Mouse (Mus musculus) lung, postnatal 0 days (tissue): ENCODE measurements around the gene Hemk1. TPM values are rescaled to one million over a fixed set of nuclear protein-coding genes. Genes with fewer than 3 reads are reported as not detected.

Experiments used
- ATAC-seq: fragments of 200-750 bp; cut with Nextera tagmentation; 2 replicates; pipeline ENCODE4 v1.8.0; 2017; ENCODE audit warnings: moderate library complexity
- DNase-seq: peaks from one replicate; pipeline ENCODE4 v3.0.0-alpha.2; 2016; ENCODE audit warnings: low spot score
- H3K27ac ChIP-seq: fragments of 300-500 bp; sonication (generic); 2 replicates; pipeline ENCODE4 v1.5.1; 2014; ENCODE audit warnings: antibody characterized with exemption, mild to moderate bottlenecking, low read length, mixed read lengths
- H3K27me3 ChIP-seq: fragments of 300-500 bp; sonication (generic); replicated peaks from 2 replicates; pipeline ENCODE4 v1.6.1; 2014; ENCODE audit warnings: low read length, mixed read lengths; ENCODE audit not compliant: insufficient read depth
- H3K36me3 ChIP-seq: fragments of 300-500 bp; sonication (generic); 2 replicates; pipeline ENCODE4 v1.6.1; 2014; ENCODE audit warnings: low read length, mixed read lengths; ENCODE audit not compliant: insufficient read depth
- H3K4me1 ChIP-seq: fragments of 300-500 bp; sonication (generic); 2 replicates; pipeline ENCODE4 v1.6.1; 2014; ENCODE audit warnings: antibody characterized with exemption, low read depth, low read length, mixed read lengths; ENCODE audit not compliant: insufficient read depth
- H3K4me2 ChIP-seq: fragments of 300-500 bp; sonication (generic); replicated peaks from 2 replicates; pipeline ENCODE4 v1.6.1; 2014; ENCODE audit warnings: low read depth, mild to moderate bottlenecking, low read length, moderate library complexity, mixed read lengths
- H3K4me3 ChIP-seq: fragments of 300-500 bp; sonication (generic); 2 replicates; pipeline ENCODE4 v1.5.1; 2014; ENCODE audit warnings: low read depth, low read length
- H3K9ac ChIP-seq: fragments of 300-500 bp; sonication (generic); replicated peaks from 2 replicates; pipeline ENCODE4 v1.6.1; 2014; ENCODE audit warnings: low read depth, mild to moderate bottlenecking
- H3K9me3 ChIP-seq: fragments of 300-500 bp; sonication (generic); 2 replicates; pipeline ENCODE4 v1.6.1; 2016; ENCODE audit warnings: low read length, mixed read lengths
- CTCF ChIP-seq: IDR thresholded peaks from 2 replicates; pipeline ENCODE4 v1.5.1; 2016; ENCODE audit warnings: antibody characterized with exemption, mild to moderate bottlenecking
- EP300 ChIP-seq: IDR thresholded peaks from 2 replicates; pipeline ENCODE4 v1.6.1; 2016; ENCODE audit warnings: antibody characterized with exemption, mild to moderate bottlenecking, control low read depth
- WGBS: fragments of 180-500 bp; shearing (Covaris S2); extraction: QIAGEN DNeasy Blood & Tissue Kit; methylation state at CpG from one replicate; pipeline ENCODE4 v1.1.7; 2014; 5-methylcytosine and 5-hydroxymethylcytosine counted together
- polyA plus RNA-seq: library from polyadenylated mRNA; unstranded; fragments of >200 nt; fragmentation: Nextera tagmentation; extraction: Ambion mirVana; gene quantifications from 2 replicates; pipeline ENCODE4 v1.2.1, GENCODE M21; 2015

The Hemk1 gene
- polyA plus RNA-seq, 1 experiment from 2014 or later: 5.9 TPM

DNA sequence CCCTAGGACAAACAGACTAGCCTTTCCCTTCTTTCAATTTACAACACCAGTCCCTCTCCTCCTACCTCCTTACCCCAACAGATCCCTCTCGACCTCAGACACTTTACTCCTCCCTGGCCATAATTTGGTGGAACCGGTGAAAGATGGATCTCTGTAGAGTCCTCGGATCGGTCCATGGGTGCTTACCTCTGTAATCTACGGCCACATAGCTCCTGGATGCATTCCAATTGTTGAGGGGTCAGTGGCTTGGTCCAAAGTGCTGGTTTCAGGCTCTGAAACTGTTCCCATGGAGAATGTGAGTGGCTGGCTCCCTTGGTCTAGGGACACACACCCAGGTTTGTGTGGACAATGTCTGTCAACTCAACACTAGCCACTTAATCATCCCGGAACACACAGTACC, 1.8 kb downstream of the Hemk1 start:
- ATAC-seq: no peak
- TF ChIP-seq EP300 (no peak), CTCF (no peak)
- no peaks in the 10 kb centered on the region for H3K27me3 ChIP-seq
- H3K27ac ChIP-seq: no peak overlapping the region
- H3K9ac ChIP-seq: no peak overlapping the region
- H3K4me3 ChIP-seq: no peak overlapping the region
- no peaks in the 10 kb centered on the region for H3K9me3 ChIP-seq
- DNase-seq: no peak
- no peak overlapping the region for H3K4me2 ChIP-seq
- peaks cover 3% of the 10 kb centered on the region; the same call in 1 of the 2 replicates for H3K4me1 ChIP-seq
- 78% methylated on average over 6 of the region's 6 CpGs for WGBS
- H3K36me3 ChIP-seq: no peaks in the 10 kb centered on the region

DNA sequence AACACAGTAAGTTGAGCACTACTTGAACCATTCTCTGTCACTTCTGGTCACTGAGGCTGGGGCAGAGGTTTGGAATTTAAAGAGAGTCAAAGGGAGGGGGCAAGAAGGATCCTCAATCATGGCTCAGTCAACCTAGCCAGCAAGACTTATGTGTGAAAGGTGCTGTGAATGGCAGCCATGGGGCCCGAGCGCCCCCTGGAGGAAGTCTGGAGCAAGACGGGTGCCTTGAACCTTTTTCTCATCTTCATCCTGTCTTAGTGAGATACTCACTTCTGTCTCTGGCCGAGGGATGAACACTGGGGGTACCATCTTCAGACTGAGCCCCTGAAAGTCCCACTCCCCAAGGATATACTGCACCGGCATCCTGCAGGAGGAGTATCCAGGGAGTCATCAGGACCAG, 2.2 kb downstream of the Hemk1 start:
- Histone ChIP-seq H3K9ac (no peak overlapping the region), H3K9me3 (no peaks in the 10 kb centered on the region), H3K27ac (no peak overlapping the region), H3K36me3 (no peaks in the 10 kb centered on the region), H3K4me1 (peaks cover 3% of the 10 kb centered on the region; the same call in 1 of the 2 replicates), H3K27me3 (no peaks in the 10 kb centered on the region), H3K4me2 (no peak overlapping the region), H3K4me3 (no peak overlapping the region)
- DNase-seq (peak; percentile 76), ATAC-seq (0 out of 2 replicates have a peak, but pooled peaks have one; percentile 14)
- WGBS: 9% methylated on average over 5 of the region's 5 CpGs
- TF ChIP-seq EP300 (peak; percentile 54; the same call in 1 of the 2 replicates), CTCF (peak; percentile 96)

- Histone ChIP-seq H3K27ac (no peak overlapping the region), H3K27me3 (no peaks in the 10 kb centered on the region), H3K4me2 (no peak overlapping the region), H3K36me3 (no peaks in the 10 kb centered on the region), H3K4me1 (peaks cover 3% of the 10 kb centered on the region; the same call in 1 of the 2 replicates), H3K9me3 (no peaks in the 10 kb centered on the region), H3K9ac (no peak overlapping the region), H3K4me3 (no peak overlapping the region)
- DNase-seq (no peak), ATAC-seq (no peak)
- TF ChIP-seq EP300 (no peak), CTCF (peak; percentile 47)
- WGBS: 85% methylated on average over 5 of the region's 5 CpGs
These were observed 3.1 kb downstream of the Hemk1 start for GRCm38 (mm10) chr9:107335046-107335445.

- H3K36me3 ChIP-seq: no peaks in the 10 kb centered on the region
- H3K9me3 ChIP-seq: no peaks in the 10 kb centered on the region
- no peaks in the 10 kb centered on the region for H3K27me3 ChIP-seq
- WGBS: 84% methylated on average over 6 of the region's 6 CpGs
- no peak for TF ChIP-seq EP300
- no peak for TF ChIP-seq CTCF
- H3K4me1 ChIP-seq: peaks cover 3% of the 10 kb centered on the region; the same call in 1 of the 2 replicates
- no peak for ATAC-seq
- DNase-seq: no peak
- no peak overlapping the region for H3K27ac ChIP-seq
- H3K4me2 ChIP-seq: no peak overlapping the region
- no peak overlapping the region for H3K9ac ChIP-seq
- no peak overlapping the region for H3K4me3 ChIP-seq
These were observed 3.8 kb downstream of the Hemk1 start for GRCm38 (mm10) chr9:107334356-107334755.

DNA sequence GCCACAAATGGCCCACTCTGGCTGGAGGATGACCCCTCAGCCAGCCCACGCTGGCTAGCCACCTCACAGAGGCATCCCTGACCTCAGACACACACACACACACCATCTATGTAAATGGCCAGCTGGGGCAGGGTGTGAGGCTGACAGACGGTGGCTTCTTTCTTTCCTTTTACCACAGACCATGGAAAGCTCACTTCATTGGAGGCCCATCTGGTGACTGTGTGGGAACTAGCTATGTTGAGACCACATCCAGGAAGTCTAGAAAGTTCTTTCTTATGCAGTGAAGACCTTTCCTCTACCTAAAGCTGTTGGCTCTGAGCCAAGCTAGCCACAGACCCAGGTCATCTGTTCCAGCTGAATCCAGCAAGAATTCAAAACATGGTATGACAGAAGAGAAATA, 4.5 kb downstream of the Hemk1 start:
- Histone ChIP-seq H3K4me2 (no peak overlapping the region), H3K9me3 (no peaks in the 10 kb centered on the region), H3K27me3 (no peaks in the 10 kb centered on the region), H3K27ac (no peak overlapping the region), H3K9ac (no peak overlapping the region), H3K4me1 (peaks cover 3% of the 10 kb centered on the region; the same call in 1 of the 2 replicates), H3K4me3 (no peak overlapping the region), H3K36me3 (no peaks in the 10 kb centered on the region)
- ATAC-seq (no peak), DNase-seq (no peak)
- WGBS: 63% methylated on average over 2 of the region's 2 CpGs
- TF ChIP-seq CTCF (no peak), EP300 (no peak)

DNA sequence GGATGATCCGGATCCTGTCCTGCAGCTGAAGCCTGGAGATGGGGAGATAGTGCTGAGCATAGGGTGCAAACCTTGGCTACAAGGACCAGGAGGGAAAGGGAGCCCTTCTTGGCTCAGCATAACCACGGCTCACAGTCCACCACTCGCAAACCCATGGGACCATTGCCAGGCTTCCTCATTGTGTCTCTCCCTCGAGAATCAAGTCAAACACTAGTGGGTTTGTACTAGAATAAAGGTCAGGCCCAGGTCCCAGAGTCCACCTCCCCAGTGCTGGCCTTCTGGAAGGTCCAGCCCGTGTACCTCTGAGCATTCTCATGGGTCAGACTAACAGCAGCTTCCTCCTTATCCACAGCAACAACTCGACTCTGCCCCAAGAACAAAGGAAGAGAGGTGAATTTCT, 7.4 kb downstream of the Hemk1 start:
- no peaks in the 10 kb centered on the region for H3K9me3 ChIP-seq
- no peaks in the 10 kb centered on the region for H3K36me3 ChIP-seq
- 62% methylated on average over 6 of the region's 6 CpGs for WGBS
- DNase-seq (no peak), ATAC-seq (no peak)
- no peak overlapping the region for H3K27ac ChIP-seq
- H3K9ac ChIP-seq: no peak overlapping the region
- H3K4me2 ChIP-seq: no peak overlapping the region
- H3K4me3 ChIP-seq: no peak overlapping the region
- no peak for TF ChIP-seq CTCF
- no peak for TF ChIP-seq EP300
- H3K27me3 ChIP-seq: no peaks in the 10 kb centered on the region
- peaks cover 7% of the 10 kb centered on the region; the same call in 1 of the 2 replicates for H3K4me1 ChIP-seq
